Mouse (Mus musculus) gonadal fat pad, adult 2 months (tissue): ENCODE data around the gene Tmem151a. TPM values are rescaled to one million over a fixed set of nuclear protein-coding genes. Genes with fewer than 3 reads are reported as not detected.

Source experiments
- DNase-seq: peaks from one replicate; pipeline ENCODE4 v3.0.0-alpha.2; 2012; ENCODE audit warnings: low read depth
- polyA plus RNA-seq: library from polyadenylated mRNA; depleted of rRNA; stranded (reverse); fragments of >200 nt; gene quantifications from 2 replicates; pipeline ENCODE4 v1.2.3, GENCODE M21; 2012; rRNA removed

Gene Tmem151a
- polyA plus RNA-seq, 1 experiment = 3.4 TPM

GRCm38 (mm10) chr19:5048138-5049056, 36.9 kb downstream of the Tmem151a start:
- no peak for DNase-seq

- DNase-seq = no peak
Observed at GRCm38 (mm10) chr19:5045531-5045930, 39.8 kb downstream of the Tmem151a start.

- no peak for DNase-seq
Observed at GRCm38 (mm10) chr19:5041588-5041987, 43.7 kb downstream of the Tmem151a start.

- no peak for DNase-seq
Observed at GRCm38 (mm10) chr19:5040862-5041523, 44.3 kb downstream of the Tmem151a start, which contains the start of gene Brms1. Brms1 (plus strand) TSS chr19:5041354.

GRCm38 (mm10) chr19:5039301-5040114, 45.8 kb downstream of the Tmem151a start:
- DNase-seq = no peak

GRCm38 (mm10) chr19:5038709-5039156, 46.6 kb downstream of the Tmem151a start, which contains the start of the genes B4gat1 and AC124502.3:
B4gat1 (plus strand) TSS chr19:5038826.
AC124502.3 (plus strand) TSS chr19:5038891.
- DNase-seq = no peak

GRCm38 (mm10) chr19:5037678-5038571, 47.4 kb downstream of the Tmem151a start:
- DNase-seq = no peak

- no peak for DNase-seq
Observed at GRCm38 (mm10) chr19:5036577-5036976, 48.8 kb downstream of the Tmem151a start.

- no peak for DNase-seq
Observed at GRCm38 (mm10) chr19:5032686-5033085, 52.6 kb downstream of the Tmem151a start.

- no peak for DNase-seq
Observed at GRCm38 (mm10) chr19:5026111-5026510, 59.2 kb downstream of the Tmem151a start.

- DNase-seq = no peak
Observed at GRCm38 (mm10) chr19:5023621-5024479, 61.5 kb downstream of the Tmem151a start, which contains the start of gene Slc29a2. Slc29a2 (plus strand) TSS chr19:5023860.

- DNase-seq = no peak
Observed at GRCm38 (mm10) chr19:5021416-5021815, 63.9 kb downstream of the Tmem151a start.

Other genes with a start within 250 kb of the Tmem151a start
- 50.6 and 67.6 TPM in 2 replicates for gene Ccs, start 246.2 kb downstream of the Tmem151a start, polyA plus RNA-seq
- gene Ccdc87, start 246.2 kb downstream of the Tmem151a start, polyA plus RNA-seq = 0.22 and 0.36 TPM in 2 replicates
- 96.1 and 114 TPM in 2 replicates for gene Ctsf, start 230.4 kb downstream of the Tmem151a start, polyA plus RNA-seq
- gene Actn3, start 207.6 kb downstream of the Tmem151a start, polyA plus RNA-seq = 3.0 and 4.9 TPM in 2 replicates
- 31.4 and 38.7 TPM in 2 replicates for gene Zdhhc24, start 206.9 kb downstream of the Tmem151a start, polyA plus RNA-seq
- gene Bbs1, start 178.9 kb downstream of the Tmem151a start, polyA plus RNA-seq = 4.2 and 6.4 TPM in 2 replicates
- gene Dpp3, start 157.2 kb downstream of the Tmem151a start, polyA plus RNA-seq = 87.4 and 96.6 TPM in 2 replicates
- 5.1 and 6.7 TPM in 2 replicates for gene Peli3, start 142.4 kb downstream of the Tmem151a start, polyA plus RNA-seq
- 37.4 and 39.9 TPM in 2 replicates for gene Mrpl11, start 123.4 kb downstream of the Tmem151a start, polyA plus RNA-seq
- gene Npas4, start 95.2 kb downstream of the Tmem151a start, polyA plus RNA-seq = 1.0 and 1.2 TPM in 2 replicates
- gene Slc29a2, start 61.7 kb downstream of the Tmem151a start, polyA plus RNA-seq = 4.3 and 5.1 TPM in 2 replicates
- 28.6 and 30.4 TPM in 2 replicates for gene B4gat1, start 46.7 kb downstream of the Tmem151a start, polyA plus RNA-seq
- 0.34 and 0.65 TPM in 2 replicates for gene AC124502.3, start 46.6 kb downstream of the Tmem151a start, polyA plus RNA-seq
- 33.0 TPM in 2 replicates for gene Brms1, start 44.2 kb downstream of the Tmem151a start, polyA plus RNA-seq
- gene Rin1, start 35.0 kb downstream of the Tmem151a start, polyA plus RNA-seq = 5.3 and 7.8 TPM in 2 replicates
- 27.7 and 39.6 TPM in 2 replicates for gene Cd248, start 17.5 kb downstream of the Tmem151a start, polyA plus RNA-seq
- 174 and 196 TPM in 2 replicates for gene Yif1a, start 3.0 kb upstream of the Tmem151a start, polyA plus RNA-seq
- 0.93 and 2.4 TPM in 2 replicates for gene Cnih2, start 13.0 kb upstream of the Tmem151a start, polyA plus RNA-seq
- 240 and 272 TPM in 2 replicates for gene Rab1b, start 21.5 kb upstream of the Tmem151a start, polyA plus RNA-seq
- 34.7 and 39.3 TPM in 2 replicates for gene Klc2, start 33.0 kb upstream of the Tmem151a start, polyA plus RNA-seq
- gene Pacs1, start 187.6 kb upstream of the Tmem151a start, polyA plus RNA-seq = 21.8 and 27.9 TPM in 2 replicates
- gene Sf3b2, start 209.9 kb upstream of the Tmem151a start, polyA plus RNA-seq = 61.2 and 82.0 TPM in 2 replicates
- gene Gal3st3, start 212.8 kb upstream of the Tmem151a start, polyA plus RNA-seq = 1.4 and 3.3 TPM in 2 replicates